Comparison of ENCODE assay signal across 8 mouse cellular contexts in genomic region chr7:45126147-45126843, GRCm38 (mm10). TPM values are rescaled to one million over a fixed set of nuclear protein-coding genes. Genes with fewer than 3 reads are reported as not detected.
DNase-seq lines count a peak whose midpoint lies in the region; ATAC-seq lines count a peak whose summit lies in the region.

No protein-coding gene starts in this region.

- peak overlapping the region; percentile 99 for H3K9ac ChIP-seq in kidney, embryonic 15.5 days
- peak overlapping the region; percentile 99 for H3K9ac ChIP-seq in embryonic facial prominence, embryonic 12.5 days
- peak overlapping the region; percentile 97 for H3K9ac ChIP-seq in intestine, embryonic 16.5 days (ENCODE audit: low read depth, low read length)
- H3K9ac ChIP-seq in neural tube, embryonic 13.5 days = peak overlapping the region; percentile 97

- H3K4me2 ChIP-seq in kidney, embryonic 15.5 days = peak overlapping the region; percentile 69
- peak overlapping the region; percentile 87 for H3K4me2 ChIP-seq in embryonic facial prominence, embryonic 12.5 days (replicated peaks)
- H3K4me2 ChIP-seq in intestine, embryonic 16.5 days (ENCODE audit: low read depth, low read length) = peak overlapping the region; percentile 73
- peak overlapping the region; percentile 90 for H3K4me2 ChIP-seq in neural tube, embryonic 13.5 days

- peaks cover 48% of the 10 kb centered on the region for H3K36me3 ChIP-seq in kidney, embryonic 15.5 days
- H3K36me3 ChIP-seq in embryonic facial prominence, embryonic 12.5 days = peaks cover 43% of the 10 kb centered on the region
- peaks cover 34% of the 10 kb centered on the region for H3K36me3 ChIP-seq in intestine, embryonic 16.5 days (ENCODE audit: control insufficient read depth, insufficient read depth, low read length)
- H3K36me3 ChIP-seq in neural tube, embryonic 13.5 days = peaks cover 47% of the 10 kb centered on the region

- no peak for ATAC-seq in kidney, embryonic 15.5 days (replicated peaks; ENCODE audit: low FRiP score)
- no peak for ATAC-seq in embryonic facial prominence, embryonic 12.5 days (ENCODE audit: insufficient number of reproducible peaks, insufficient read depth, low FRiP score, low TSS enrichment)
- no peak for ATAC-seq in intestine, embryonic 16.5 days
- no peak for ATAC-seq in neural tube, embryonic 13.5 days (ENCODE audit: low read depth)
- no peak for ATAC-seq in granulocyte monocyte progenitor cell, adult 5-6 weeks (replicated peaks; ENCODE audit: poor library complexity, severe bottlenecking)

- H3K27ac ChIP-seq in kidney, embryonic 15.5 days = peak overlapping the region; percentile 94
- H3K27ac ChIP-seq in embryonic facial prominence, embryonic 12.5 days = peak overlapping the region; percentile 94
- peak overlapping the region; percentile 83 for H3K27ac ChIP-seq in intestine, embryonic 16.5 days (ENCODE audit: low read length)
- H3K27ac ChIP-seq in neural tube, embryonic 13.5 days (replicated peaks) = peak overlapping the region; percentile 91

- H3K27me3 ChIP-seq in kidney, embryonic 15.5 days = no peaks in the 10 kb centered on the region
- H3K27me3 ChIP-seq in embryonic facial prominence, embryonic 12.5 days = no peaks in the 10 kb centered on the region
- no peaks in the 10 kb centered on the region for H3K27me3 ChIP-seq in intestine, embryonic 16.5 days (replicated peaks; ENCODE audit: control insufficient read depth, insufficient read depth, low read length)
- H3K27me3 ChIP-seq in neural tube, embryonic 13.5 days = no peaks in the 10 kb centered on the region

- H3K4me1 ChIP-seq in kidney, embryonic 15.5 days = peaks cover 60% of the 10 kb centered on the region
- H3K4me1 ChIP-seq in embryonic facial prominence, embryonic 12.5 days = peaks cover 43% of the 10 kb centered on the region
- H3K4me1 ChIP-seq in intestine, embryonic 16.5 days (ENCODE audit: control insufficient read depth, insufficient read depth, low read length) = peaks cover 38% of the 10 kb centered on the region
- H3K4me1 ChIP-seq in neural tube, embryonic 13.5 days (replicated peaks) = peaks cover 62% of the 10 kb centered on the region

- H3K4me3 ChIP-seq in kidney, embryonic 15.5 days (replicated peaks) = peak overlapping the region; percentile 90
- peak overlapping the region; percentile 91 for H3K4me3 ChIP-seq in embryonic facial prominence, embryonic 12.5 days
- peak overlapping the region; percentile 77 for H3K4me3 ChIP-seq in intestine, embryonic 16.5 days (ENCODE audit: low read length)
- peak overlapping the region; percentile 69 for H3K4me3 ChIP-seq in neural tube, embryonic 13.5 days

- 69% methylated on average over 17 of the region's 17 CpGs for WGBS in kidney, embryonic 15.5 days
- WGBS in embryonic facial prominence, embryonic 12.5 days = 74% methylated on average over 17 of the region's 17 CpGs
- WGBS in intestine, embryonic 16.5 days = 65% methylated on average over 17 of the region's 17 CpGs
- 77% methylated on average over 17 of the region's 17 CpGs for WGBS in neural tube, embryonic 13.5 days

- DNase-seq in kidney, postnatal 10 days = no peak
- no peak for DNase-seq in spleen, adult 12 weeks (ENCODE audit: low spot score)
- no peak for DNase-seq in frontal cortex, adult 2 months (ENCODE audit: extremely low spot score in 1 of 2, low spot score in 1 of 2)

- H3K9me3 ChIP-seq in kidney, embryonic 15.5 days (replicated peaks) = no peaks in the 10 kb centered on the region
- no peaks in the 10 kb centered on the region for H3K9me3 ChIP-seq in embryonic facial prominence, embryonic 12.5 days
- H3K9me3 ChIP-seq in intestine, embryonic 16.5 days (ENCODE audit: control insufficient read depth, low read length) = no peaks in the 10 kb centered on the region
- no peaks in the 10 kb centered on the region for H3K9me3 ChIP-seq in neural tube, embryonic 13.5 days

RNA-seq across cellular contexts. Expression of gene Rps11, which starts 2.1 kb away (rescaled TPM):
- 1,536 and 1,655 TPM in 2 replicates for polyA plus RNA-seq in kidney, embryonic 15.5 days (2015; fragmentation: Nextera tagmentation; extraction: Ambion mirVana)
- 1,448 and 1,491 TPM in 2 replicates for polyA plus RNA-seq in embryonic facial prominence, embryonic 12.5 days (2016; fragmentation: Nextera tagmentation; extraction: Ambion mirVana)
- 1,613 and 1,701 TPM in 2 replicates for polyA plus RNA-seq in intestine, embryonic 16.5 days (2015; fragmentation: Nextera tagmentation; extraction: Ambion mirVana)
- polyA plus RNA-seq in neural tube, embryonic 13.5 days (2015; fragmentation: Nextera tagmentation; extraction: Ambion mirVana) = 920 and 971 TPM in 2 replicates
- 3,834 and 4,027 TPM in 2 replicates for total RNA-seq in granulocyte monocyte progenitor cell, adult 5-6 weeks (2014; fragmentation: Nextera tagmentation)
- 963 and 1,110 TPM in 2 replicates for total RNA-seq in granulocyte monocyte progenitor cell, adult 5-6 weeks (2017)
- 383 and 419 TPM in 2 replicates for polyA plus RNA-seq in frontal cortex, adult 2 months (2012; rRNA removed)

RNA-seq across cellular contexts. Expression of gene Rpl13a, which starts 2.3 kb away (rescaled TPM):
- polyA plus RNA-seq in kidney, embryonic 15.5 days (2015; fragmentation: Nextera tagmentation; extraction: Ambion mirVana) = 1,248 and 1,360 TPM in 2 replicates
- polyA plus RNA-seq in embryonic facial prominence, embryonic 12.5 days (2016; fragmentation: Nextera tagmentation; extraction: Ambion mirVana) = 1,339 and 1,342 TPM in 2 replicates
- 1,233 and 1,311 TPM in 2 replicates for polyA plus RNA-seq in intestine, embryonic 16.5 days (2015; fragmentation: Nextera tagmentation; extraction: Ambion mirVana)
- polyA plus RNA-seq in neural tube, embryonic 13.5 days (2015; fragmentation: Nextera tagmentation; extraction: Ambion mirVana) = 746 and 820 TPM in 2 replicates
- 3,523 and 3,605 TPM in 2 replicates for total RNA-seq in granulocyte monocyte progenitor cell, adult 5-6 weeks (2014; fragmentation: Nextera tagmentation)
- 3,792 and 4,750 TPM in 2 replicates for total RNA-seq in granulocyte monocyte progenitor cell, adult 5-6 weeks (2017)
- 1,438 and 1,804 TPM in 2 replicates for polyA plus RNA-seq in frontal cortex, adult 2 months (2012; rRNA removed)

RNA-seq across cellular contexts. Expression of gene Gm45713, which starts 9.7 kb away (rescaled TPM):
- 0.44 TPM in 1 of 2 replicates, not detected in the other for polyA plus RNA-seq in kidney, embryonic 15.5 days (2015; fragmentation: Nextera tagmentation; extraction: Ambion mirVana)
- 0.22 and 0.27 TPM in 2 replicates for polyA plus RNA-seq in embryonic facial prominence, embryonic 12.5 days (2016; fragmentation: Nextera tagmentation; extraction: Ambion mirVana)
- polyA plus RNA-seq in intestine, embryonic 16.5 days (2015; fragmentation: Nextera tagmentation; extraction: Ambion mirVana) = 0.20 TPM in 1 of 2 replicates, not detected in the other
- 0.53 TPM in 1 of 2 replicates, not detected in the other for polyA plus RNA-seq in neural tube, embryonic 13.5 days (2015; fragmentation: Nextera tagmentation; extraction: Ambion mirVana)
- total RNA-seq in granulocyte monocyte progenitor cell, adult 5-6 weeks (2014; fragmentation: Nextera tagmentation) = not detected in 2 replicates
- total RNA-seq in granulocyte monocyte progenitor cell, adult 5-6 weeks (2017) = 0.10 and 0.13 TPM in 2 replicates
- 0.06 and 0.12 TPM in 2 replicates for polyA plus RNA-seq in frontal cortex, adult 2 months (2012; rRNA removed)

RNA-seq across cellular contexts. Expression of gene Flt3l, which starts 9.9 kb away (rescaled TPM):
- 1.9 and 7.5 TPM in 2 replicates for polyA plus RNA-seq in kidney, embryonic 15.5 days (2015; fragmentation: Nextera tagmentation; extraction: Ambion mirVana)
- 0.67 and 1.1 TPM in 2 replicates for polyA plus RNA-seq in embryonic facial prominence, embryonic 12.5 days (2016; fragmentation: Nextera tagmentation; extraction: Ambion mirVana)
- 2.2 and 2.5 TPM in 2 replicates for polyA plus RNA-seq in intestine, embryonic 16.5 days (2015; fragmentation: Nextera tagmentation; extraction: Ambion mirVana)
- polyA plus RNA-seq in neural tube, embryonic 13.5 days (2015; fragmentation: Nextera tagmentation; extraction: Ambion mirVana) = 1.3 and 1.5 TPM in 2 replicates
- total RNA-seq in granulocyte monocyte progenitor cell, adult 5-6 weeks (2014; fragmentation: Nextera tagmentation) = 7.4 and 8.2 TPM in 2 replicates
- 2.3 and 5.7 TPM in 2 replicates for total RNA-seq in granulocyte monocyte progenitor cell, adult 5-6 weeks (2017)
- 25.2 and 29.6 TPM in 2 replicates for polyA plus RNA-seq in frontal cortex, adult 2 months (2012; rRNA removed)

RNA-seq across cellular contexts. Expression of gene Fcgrt, which starts 22.6 kb away (rescaled TPM):
- 78.0 and 93.5 TPM in 2 replicates for polyA plus RNA-seq in kidney, embryonic 15.5 days (2015; fragmentation: Nextera tagmentation; extraction: Ambion mirVana)
- polyA plus RNA-seq in embryonic facial prominence, embryonic 12.5 days (2016; fragmentation: Nextera tagmentation; extraction: Ambion mirVana) = 25.8 and 26.0 TPM in 2 replicates
- 334 and 458 TPM in 2 replicates for polyA plus RNA-seq in intestine, embryonic 16.5 days (2015; fragmentation: Nextera tagmentation; extraction: Ambion mirVana)
- 25.6 and 27.3 TPM in 2 replicates for polyA plus RNA-seq in neural tube, embryonic 13.5 days (2015; fragmentation: Nextera tagmentation; extraction: Ambion mirVana)
- 2.1 and 3.8 TPM in 2 replicates for total RNA-seq in granulocyte monocyte progenitor cell, adult 5-6 weeks (2014; fragmentation: Nextera tagmentation)
- 2.7 and 3.6 TPM in 2 replicates for total RNA-seq in granulocyte monocyte progenitor cell, adult 5-6 weeks (2017)
- 34.0 and 34.2 TPM in 2 replicates for polyA plus RNA-seq in frontal cortex, adult 2 months (2012; rRNA removed)
